Mouse (Mus musculus): ENCODE measurements around the gene Ptgr1.

GRCm38 (mm10) chr4:58970678-58971077, 16.2 kb downstream of the Ptgr1 start:
- TF ChIP-seq CTCF (IDR thresholded peaks at IDR 0.05; ENCODE audit: low read depth, low read length) (no peak), POLR2A (IDR thresholded peaks at IDR 0.05; ENCODE audit: extremely low read depth, insufficient read depth, low read length) (no peak)

All from liver, adult 2 months (tissue).